Mouse (Mus musculus): ENCODE measurements around the gene Ppp2r3d.
"Not testable (repeated sequence)": the region's sequence is repeated elsewhere in the genome, so short reads cannot be mapped to it uniquely, and the experiment has no call there.

The Ppp2r3d gene

DNA sequence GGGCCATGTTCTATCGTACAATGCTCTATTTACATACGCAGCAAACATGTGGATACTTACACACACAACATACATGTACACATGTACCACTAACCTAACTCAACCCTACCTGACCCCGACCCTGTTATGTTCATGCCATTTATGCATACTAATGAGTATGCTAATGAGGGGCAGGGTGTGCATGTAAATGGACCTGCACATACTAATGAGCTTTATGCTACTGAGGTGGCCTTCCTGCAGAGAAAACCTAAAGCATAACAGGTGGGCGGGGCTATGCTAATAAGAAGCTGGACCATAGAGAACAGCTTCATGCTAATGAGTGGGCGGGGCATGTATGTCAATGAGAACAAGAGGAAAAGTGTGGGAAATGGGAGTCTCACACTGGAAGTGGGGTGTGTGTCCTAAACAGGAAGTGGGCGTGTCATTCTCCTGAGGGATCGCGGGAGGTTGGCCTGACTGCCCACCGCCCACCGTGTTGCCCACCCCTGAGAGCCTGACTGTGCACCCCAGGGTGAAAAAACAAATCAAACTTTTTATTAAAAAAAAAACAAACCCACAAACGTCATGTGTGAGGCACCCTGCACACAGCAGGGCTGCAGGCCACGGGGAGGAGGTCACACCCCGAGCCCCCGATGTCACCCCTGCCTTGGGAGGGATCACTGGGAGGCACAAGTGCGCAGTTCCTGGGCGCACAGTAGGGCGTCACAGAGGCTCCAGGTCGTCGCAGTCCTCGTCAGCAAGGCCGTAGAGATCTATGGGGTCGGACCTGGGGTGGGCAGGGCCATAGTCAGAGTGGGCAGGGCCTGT is at the start of gene Ppp2r3d:
TSS of gene Ppp2r3d (minus strand) at position 803 of the 807 bp plus-strand sequence.
- ATAC-seq (ENCODE audit: low TSS enrichment): no peak

DNA sequence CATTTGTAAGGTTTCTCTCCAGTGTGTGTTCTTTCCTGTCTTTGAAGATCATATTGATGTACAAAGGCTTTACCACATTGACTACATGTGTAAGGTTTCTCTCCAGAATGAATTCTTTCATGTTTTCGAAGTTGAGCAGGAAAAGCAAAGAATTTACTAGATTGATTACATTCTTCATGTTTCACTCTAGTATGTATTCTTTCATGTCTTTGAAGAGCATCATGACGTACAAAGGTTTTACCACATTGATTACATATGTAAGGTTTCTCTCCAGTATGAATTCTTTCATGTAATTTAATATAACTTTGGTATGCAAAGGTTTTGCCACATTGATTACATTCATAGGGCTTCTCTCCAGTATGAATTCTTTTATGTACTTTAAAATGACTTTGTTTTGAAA is 17.0 kb upstream of the Ppp2r3d start, which contains the start of gene Gm21836:
TSS of gene Gm21836 (minus strand) at position 101 of the 400 bp plus-strand sequence.
- not testable (repeated sequence) for ATAC-seq (ENCODE audit: low TSS enrichment)

GRCm38 (mm10) chr9:124480361-124480980 is 3.8 kb upstream of the Ppp2r3d start:
- ATAC-seq (ENCODE audit: low TSS enrichment): not testable (repeated sequence)

- ATAC-seq (ENCODE audit: low TSS enrichment): peak; percentile 52; the same call in 1 of the 2 replicates
Observed at GRCm38 (mm10) chr9:124478081-124478480, 1.4 kb upstream of the Ppp2r3d start.

GRCm38 (mm10) chr9:124475689-124476088 is 1.0 kb downstream of the Ppp2r3d start:
- ATAC-seq (ENCODE audit: low TSS enrichment): no peak

GRCm38 (mm10) chr9:124456572-124456971 is 20.1 kb downstream of the Ppp2r3d start:
- ATAC-seq (ENCODE audit: low TSS enrichment): no peak

- no peak for ATAC-seq (ENCODE audit: low TSS enrichment)
Observed at GRCm38 (mm10) chr9:124442533-124442855, 34.2 kb downstream of the Ppp2r3d start.

DNA sequence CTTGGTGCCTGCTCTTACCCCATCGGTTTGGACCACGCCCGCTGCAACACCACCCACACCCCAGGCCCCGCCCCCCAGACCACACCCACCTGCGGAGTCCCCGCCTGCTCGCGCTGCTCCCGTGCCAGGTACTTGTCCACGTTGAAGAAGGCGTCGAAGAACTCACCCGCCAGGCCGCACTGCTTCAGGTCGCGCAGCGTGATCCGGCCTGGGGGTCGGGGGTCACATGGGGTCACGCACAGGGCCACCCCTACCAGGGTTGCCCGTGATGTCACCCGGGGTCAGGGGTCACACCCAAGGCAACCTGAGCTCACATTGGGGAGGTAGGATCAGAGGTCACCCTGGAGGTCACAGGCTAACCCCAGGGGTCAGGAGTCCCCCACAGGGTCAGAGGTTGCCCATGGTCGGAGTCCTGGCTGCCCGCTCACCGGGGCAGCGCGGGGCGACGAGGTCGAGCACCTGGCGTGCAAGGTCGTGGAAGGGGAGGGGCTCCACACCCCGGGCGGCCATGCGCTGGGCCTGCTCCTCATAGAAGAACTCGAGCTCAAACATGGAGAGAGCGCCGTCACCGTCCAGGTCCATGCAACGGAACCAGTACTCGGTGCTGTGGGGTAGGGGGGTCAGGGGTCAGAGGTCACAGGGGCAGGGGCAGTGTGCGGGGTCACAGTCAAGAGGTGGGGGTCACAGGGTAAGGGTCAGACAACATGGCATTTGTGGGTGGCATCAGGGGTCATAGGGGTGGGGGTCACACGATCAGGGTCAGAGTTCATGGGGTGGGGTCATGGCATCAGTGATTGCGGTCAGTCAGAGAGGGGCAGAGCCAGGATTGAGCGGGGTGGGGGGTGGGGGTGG is 34.8 kb downstream of the Ppp2r3d start:
- no peak for ATAC-seq (ENCODE audit: low TSS enrichment)

DNA sequence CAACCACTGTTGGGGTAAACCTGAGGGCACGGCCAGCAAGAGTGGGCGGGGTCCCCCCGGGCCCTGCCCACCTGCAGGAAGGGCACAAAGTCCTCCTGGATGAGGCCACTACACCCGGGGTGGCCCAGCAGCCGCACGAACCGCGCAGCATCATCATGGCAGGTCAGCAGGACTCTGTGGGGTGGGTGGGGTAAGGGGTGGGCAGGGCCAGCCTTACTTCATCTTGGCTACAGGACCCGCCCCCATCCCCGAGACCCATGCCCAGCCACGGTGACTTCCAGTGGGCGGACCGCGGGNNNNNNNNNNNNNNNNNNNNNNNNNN is 36.0 kb downstream of the Ppp2r3d start:
- ATAC-seq (ENCODE audit: low TSS enrichment): peak; percentile 47; the same call in 1 of the 2 replicates

GRCm38 (mm10) chr9:124439848-124440723 is 36.6 kb downstream of the Ppp2r3d start:
- 0 out of 2 replicates have a peak, but pooled peaks have one; percentile 44 for ATAC-seq (ENCODE audit: low TSS enrichment)

- ATAC-seq (ENCODE audit: low TSS enrichment): no peak
Observed at GRCm38 (mm10) chr9:124439403-124439847, 37.3 kb downstream of the Ppp2r3d start.

- ATAC-seq (ENCODE audit: low TSS enrichment): no peak
Observed at GRCm38 (mm10) chr9:124438686-124439346, 37.9 kb downstream of the Ppp2r3d start.

- ATAC-seq (ENCODE audit: low TSS enrichment): peak; percentile 18
Observed at GRCm38 (mm10) chr9:124425411-124425885, 51.2 kb downstream of the Ppp2r3d start.

DNA sequence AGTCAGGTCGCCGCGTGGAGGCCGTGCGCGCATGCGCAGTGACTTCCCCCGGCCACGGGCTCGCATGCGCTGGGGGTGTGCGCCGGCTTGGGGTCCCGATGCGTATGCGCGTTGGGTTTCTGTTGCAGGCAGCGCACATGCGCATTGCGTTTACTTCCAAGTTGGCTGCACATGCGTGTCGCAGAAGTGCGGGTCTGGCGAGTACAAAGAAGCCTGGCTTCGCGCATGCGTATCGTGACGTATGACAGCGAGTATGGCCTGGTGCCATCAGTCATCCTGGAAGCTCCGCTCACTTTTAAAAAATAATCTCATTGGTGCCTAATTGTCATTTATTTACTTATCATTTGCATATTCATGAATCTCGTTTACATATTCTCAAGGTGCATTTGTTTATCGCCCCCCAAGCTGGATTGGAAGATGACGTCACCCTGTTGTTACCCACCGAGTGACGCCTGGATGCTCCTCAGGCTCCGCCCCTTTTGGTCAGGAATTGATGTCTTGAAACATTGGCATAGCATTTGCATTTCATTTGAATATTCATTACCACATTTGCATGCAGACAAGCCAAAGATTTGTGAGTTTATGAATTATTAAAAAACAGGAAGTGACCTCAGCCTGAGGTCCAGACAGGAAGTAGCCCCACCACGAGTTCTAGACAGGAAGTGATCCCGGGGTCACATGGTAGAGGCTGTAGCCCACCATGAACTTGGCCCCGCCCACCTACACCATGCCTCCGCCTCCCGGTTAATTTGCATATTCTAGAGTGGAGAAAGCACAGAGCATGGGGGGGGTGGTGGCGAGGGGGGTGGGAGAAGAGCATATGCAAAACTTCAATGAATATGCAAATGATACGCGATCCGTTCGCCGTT is 51.9 kb downstream of the Ppp2r3d start:
- ATAC-seq (ENCODE audit: low TSS enrichment): peak; percentile 63

DNA sequence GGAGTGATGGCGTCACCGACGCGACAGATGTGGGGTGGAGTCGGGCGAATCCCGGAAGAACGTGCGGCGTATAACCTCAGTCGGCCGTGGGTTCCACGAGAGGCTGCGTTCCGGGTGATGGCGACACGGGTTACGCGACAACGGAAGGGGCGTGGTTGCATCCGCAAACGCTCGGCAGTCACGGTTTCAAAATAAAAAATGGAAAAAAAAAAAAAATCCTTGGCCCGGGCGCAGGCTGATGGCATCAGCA is 52.5 kb downstream of the Ppp2r3d start:
- no peak; the same call in 1 of the 2 replicates for ATAC-seq (ENCODE audit: low TSS enrichment)

DNA sequence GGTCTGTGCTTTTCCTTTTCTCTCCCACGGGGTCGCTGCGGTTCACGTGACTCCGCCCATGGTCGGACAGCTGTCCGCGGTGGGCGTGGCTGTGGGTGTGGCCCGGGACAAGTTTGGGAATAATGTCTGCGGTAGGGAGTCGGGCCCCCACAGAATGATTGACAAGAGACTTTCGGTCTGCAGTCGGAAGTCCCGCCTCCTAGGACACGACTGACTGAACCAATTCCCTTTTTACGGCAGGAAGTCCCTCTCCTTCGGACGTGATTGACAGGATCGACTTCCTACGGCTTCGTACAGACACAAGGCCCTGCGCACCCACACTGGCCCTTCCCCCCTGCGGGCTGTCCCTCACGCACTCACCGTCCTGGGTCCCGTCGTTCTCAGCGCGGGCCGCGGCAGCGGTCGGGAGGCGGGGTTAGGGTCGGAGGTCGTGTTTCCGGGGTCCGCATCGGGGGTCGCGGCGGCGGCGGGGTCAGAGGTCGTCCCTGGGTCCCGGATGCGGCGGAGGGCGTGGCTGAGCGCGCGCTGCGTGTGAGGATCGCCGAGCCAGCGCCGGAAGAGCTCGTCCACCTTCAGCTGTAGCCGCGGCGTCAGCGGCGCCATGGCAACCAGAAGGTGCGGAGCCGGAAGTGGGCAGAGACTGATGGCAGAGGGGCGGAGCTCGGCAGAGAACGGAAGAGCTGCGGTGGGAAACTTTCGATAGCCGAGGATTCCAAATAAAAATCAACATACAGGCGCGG is 53.0 kb downstream of the Ppp2r3d start:
- peak; percentile 63 for ATAC-seq (ENCODE audit: low TSS enrichment)

GRCm38 (mm10) chr9:124422900-124423551 is 53.7 kb downstream of the Ppp2r3d start:
- peak; percentile 31 for ATAC-seq (ENCODE audit: low TSS enrichment)

GRCm38 (mm10) chr9:124422427-124422826 is 54.3 kb downstream of the Ppp2r3d start:
- no peak for ATAC-seq (ENCODE audit: low TSS enrichment)

DNA sequence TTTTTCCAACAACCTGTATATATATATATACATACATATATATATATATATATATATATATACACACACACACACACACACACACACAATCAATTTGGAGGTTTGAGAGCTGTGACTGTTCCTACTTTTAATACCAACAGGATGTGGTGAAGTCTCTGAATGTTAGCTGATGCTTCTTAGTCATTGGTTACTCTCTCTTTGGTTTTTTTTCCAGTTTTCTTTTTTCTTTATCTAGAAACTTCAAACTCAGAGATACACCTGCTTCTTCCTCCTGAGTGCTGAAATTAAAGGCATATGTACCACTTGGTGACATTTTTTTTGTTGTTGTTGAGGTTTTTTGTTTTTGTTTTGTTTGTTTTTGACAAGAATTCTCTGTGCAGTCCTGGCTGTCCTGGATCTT is 63.8 kb downstream of the Ppp2r3d start:
- ATAC-seq (ENCODE audit: low TSS enrichment): no peak
